Mouse (Mus musculus): ENCODE results near the gene Mcm9.

GRCm38 (mm10) chr10:53635246-53635971 is 5.2 kb upstream of the Mcm9 start:
- no peak for TF ChIP-seq EP300 (IDR thresholded peaks at IDR 0.05; ENCODE audit: insufficient read depth, low read depth, low read length)
- TF ChIP-seq POLR2A (IDR thresholded peaks at IDR 0.05; ENCODE audit: insufficient read depth, low read depth, low read length): no peak
